Mouse (Mus musculus) spleen, adult 2 months (tissue): ENCODE data around the gene Mical2.

Experiments used
- CTCF ChIP-seq: fragments of 200-500 bp; IDR thresholded peaks from 2 replicates; pipeline ENCODE4 v1.5.1; 2011; ENCODE audit warnings: mild to moderate bottlenecking, inconsistent platforms; ENCODE audit not compliant: insufficient read depth, insufficient read length, insufficient replicate concordance; ENCODE audit errors: extremely low read depth
- POLR2A ChIP-seq: fragments of 200-500 bp; IDR thresholded peaks from 2 replicates; pipeline ENCODE4 v1.6.1; 2011; ENCODE audit warnings: low read depth, low read length, inconsistent platforms

DNA sequence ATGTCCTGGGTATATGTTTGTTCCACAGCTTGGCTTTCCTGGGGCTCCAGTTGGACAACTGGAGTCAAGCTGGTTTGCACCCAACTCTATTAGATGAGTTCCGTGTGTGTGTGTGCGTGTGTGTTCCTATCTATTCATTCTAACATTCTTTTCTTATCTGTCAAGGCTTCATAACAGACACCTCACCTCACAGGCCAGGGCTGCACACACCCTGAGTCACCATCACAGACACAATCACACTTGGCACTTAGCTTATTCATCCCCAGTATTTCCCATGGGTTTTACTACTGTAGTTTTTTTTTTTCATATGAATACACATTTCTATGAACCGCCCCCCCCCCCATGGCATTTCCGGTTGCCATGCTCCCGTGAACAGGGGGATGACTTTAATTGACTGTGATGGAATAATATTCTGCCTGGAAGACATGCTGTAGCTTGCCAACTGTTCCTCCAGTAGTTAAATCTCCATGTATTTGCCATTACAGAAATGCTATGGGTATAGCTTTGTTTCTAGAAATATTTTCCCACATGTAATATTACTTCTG lies 230.0 kb downstream of the Mical2 start:
- TF ChIP-seq POLR2A (no peak), CTCF (no peak)
